Mouse (Mus musculus) kidney, adult 9 months (tissue): ENCODE data around the gene Cenpq.

Experiments
- DNase-seq: peaks from one replicate; pipeline ENCODE4 v3.0.0; 2022

Gene Cenpq

DNA sequence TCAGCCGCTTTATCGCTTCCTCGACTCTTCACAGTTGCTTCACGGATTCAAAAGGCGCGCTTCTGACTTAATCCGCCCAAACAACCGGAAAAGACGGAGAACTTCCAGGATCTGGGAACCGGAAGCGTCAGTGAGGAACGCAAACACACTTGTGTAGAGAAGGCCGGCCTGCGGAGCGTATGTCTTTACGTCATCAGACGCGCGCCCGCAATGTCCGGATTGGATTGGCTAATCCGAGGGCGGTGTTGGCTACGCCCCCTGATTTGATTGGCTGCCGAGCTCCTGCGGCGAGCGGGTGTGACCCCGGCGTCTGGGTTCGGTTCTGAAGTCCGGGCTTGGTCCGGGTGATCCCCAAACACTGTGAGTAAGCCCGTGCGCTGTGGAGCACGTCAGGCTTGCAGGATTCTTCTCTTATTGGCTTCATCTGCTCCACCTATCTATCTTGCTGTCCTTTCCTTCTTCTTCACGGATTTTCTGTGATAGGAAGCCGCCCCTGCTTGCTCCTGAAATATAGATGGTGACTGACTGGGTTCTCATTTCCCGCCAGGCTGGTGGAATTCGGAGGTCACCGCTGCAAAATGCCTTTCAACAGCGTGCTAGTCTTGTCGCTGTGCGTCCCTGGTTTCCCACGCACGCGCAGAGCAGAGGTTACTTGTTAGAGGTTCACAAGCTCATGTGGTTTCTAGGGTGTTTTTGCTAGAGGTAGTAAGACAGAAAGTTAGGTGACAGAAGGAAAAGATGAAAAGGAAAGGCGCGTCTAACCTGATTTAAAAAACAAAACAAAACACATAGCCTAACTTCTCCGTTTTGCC, at the start of gene Cenpq, which contains the start of gene Mut:
Cenpq (minus strand) TSS at position 628 of the 812 bp plus-strand sequence.
Mut (plus strand) TSS at position 266 of the 812 bp plus-strand sequence.
- peak; percentile 100 for DNase-seq

DNA sequence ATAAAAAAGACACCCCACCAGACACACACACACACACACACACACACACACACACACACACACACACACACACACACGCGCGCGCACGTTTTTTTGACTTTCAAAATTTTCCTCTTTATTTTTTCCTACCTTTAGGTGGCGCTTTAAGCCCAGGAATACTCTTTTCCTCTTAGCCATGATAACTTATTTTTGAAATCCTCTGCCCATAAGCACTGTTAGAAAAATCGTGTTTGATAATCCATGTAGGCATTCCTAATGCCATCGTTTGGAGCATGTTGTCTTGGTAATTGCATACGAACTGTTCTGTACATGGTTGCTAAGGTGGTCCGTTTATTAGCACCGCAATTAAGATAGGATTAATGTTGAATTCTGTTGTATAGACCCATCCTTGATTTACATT, 43.1 kb upstream of the Cenpq start:
- DNase-seq, result no peak

DNA sequence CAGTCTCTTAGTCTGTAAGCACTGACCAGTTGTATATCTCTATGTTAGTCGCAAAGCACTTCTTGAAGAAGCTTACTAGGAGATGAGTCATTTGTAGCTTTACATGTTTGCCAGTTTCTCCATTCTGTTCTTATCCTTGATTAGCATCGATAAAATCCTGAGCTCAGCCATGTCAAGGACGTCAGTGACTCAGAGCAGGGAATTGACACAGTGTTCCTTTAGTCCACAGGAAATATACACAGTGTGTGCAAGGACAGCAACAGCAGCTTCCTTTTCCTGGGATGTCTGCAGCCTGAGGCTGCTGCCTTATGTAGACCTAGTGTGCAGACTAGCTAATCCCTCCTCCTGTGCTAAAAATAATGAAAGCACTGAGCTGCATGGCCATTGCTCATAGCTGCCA, 13.7 kb upstream of the Cenpq start:
- no peak for DNase-seq

DNA sequence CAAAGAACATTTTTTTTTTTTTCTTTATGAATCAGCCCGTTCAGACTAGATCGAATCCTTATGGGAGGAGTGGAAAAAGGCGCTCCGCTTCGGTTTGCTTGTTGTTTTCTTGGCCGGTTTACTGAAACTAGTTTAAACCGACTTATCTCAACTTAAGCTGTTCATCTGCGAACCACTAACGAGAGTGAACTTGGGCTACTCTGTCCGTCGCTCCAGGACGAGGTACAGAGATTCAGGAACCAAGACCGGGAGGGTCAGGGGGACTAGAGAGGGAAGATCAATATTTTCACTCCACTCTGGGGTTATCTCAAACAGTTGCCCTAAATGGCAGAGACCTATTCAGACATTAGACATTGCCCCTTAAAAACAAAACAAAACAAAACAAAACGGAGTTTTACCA, 862 bp downstream of the Cenpq start:
- no peak for DNase-seq

DNA sequence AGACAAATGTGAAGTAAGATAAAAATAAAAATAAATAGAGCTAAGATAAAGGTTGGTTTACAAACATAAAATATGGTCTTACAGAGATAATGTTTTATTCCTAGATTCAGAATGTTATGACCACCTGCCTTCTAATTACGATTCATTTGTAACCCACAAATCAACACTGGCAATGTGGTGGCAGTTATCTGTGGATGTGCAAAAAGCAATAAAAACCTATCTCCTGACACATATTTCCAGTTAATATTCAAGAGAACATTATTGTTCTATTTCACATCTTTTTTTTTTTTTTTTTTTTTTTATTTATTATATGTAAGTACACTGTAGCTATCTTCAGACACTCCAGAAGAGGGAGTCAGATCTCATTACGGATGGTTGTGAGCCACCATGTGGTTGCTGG, 19.3 kb downstream of the Cenpq start:
- no peak for DNase-seq

DNA sequence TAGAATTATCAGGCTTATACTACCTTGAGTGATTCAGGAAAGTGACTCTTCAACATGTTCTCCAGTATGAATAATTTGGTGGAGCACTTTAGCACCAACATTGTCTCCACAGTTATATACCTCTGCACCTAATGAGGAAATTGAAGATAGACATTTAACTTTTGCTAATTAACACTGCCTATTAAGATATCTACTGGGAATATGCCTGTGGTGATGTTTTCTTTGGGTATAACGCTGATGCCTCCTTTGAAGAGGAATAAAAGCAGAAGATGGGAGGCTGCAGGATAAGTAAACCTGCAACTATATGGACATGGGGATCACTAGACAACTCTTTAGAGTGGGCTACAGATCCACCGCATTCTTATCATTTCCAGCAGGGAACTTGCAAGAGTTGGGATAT, 20.6 kb downstream of the Cenpq start, which contains the start of gene Glyatl3:
Glyatl3 (minus strand) TSS at position 101 of the 400 bp plus-strand sequence.
- no peak for DNase-seq

DNA sequence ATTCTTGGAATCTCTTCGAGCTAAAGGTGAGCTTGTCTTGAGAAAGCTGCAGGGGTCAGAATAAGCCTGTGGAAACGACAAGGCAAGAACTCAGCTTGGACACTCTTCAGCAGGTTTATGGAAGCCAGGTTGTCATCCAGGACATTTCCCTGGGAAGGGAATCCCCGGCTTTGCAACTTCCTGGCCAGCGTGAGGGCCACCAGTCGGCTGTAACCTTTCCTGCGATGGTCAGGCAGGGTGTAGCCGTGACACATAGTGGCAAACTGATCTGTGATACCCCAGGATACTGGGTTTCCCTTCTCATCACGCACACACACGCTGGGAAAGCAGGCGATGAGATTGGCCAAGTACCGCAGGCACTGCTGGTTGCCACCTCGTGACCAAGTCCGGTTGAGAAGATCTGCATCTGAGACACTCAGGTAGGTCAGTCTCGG, 30.1 kb downstream of the Cenpq start:
- no peak for DNase-seq

DNA sequence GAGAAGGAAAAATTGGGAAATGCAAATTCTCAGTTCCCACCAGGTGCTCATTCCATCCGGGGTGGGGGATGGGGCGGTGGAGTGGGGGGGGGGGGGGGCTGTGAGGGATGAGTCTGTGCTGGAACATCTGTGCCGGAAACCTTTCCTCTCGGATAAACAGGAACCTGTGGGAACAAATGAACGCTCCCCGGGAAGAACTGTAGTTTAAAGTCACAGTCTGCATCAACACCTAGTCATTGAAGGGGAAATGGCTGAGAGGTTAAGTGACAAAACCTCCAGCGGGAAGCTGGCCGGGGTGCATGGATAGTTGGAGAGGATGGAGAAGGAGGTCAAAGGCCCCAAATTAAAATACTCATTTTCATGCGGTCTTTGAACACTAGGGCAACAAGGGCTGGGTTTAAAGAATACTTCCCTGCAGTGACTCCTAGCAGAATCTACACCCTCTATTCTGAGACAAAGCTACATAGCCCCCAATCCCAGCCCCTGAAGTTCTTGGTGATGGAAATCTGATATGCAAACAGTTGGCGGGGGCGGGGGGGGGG, 30.7 kb downstream of the Cenpq start:
- DNase-seq, result no peak

DNA sequence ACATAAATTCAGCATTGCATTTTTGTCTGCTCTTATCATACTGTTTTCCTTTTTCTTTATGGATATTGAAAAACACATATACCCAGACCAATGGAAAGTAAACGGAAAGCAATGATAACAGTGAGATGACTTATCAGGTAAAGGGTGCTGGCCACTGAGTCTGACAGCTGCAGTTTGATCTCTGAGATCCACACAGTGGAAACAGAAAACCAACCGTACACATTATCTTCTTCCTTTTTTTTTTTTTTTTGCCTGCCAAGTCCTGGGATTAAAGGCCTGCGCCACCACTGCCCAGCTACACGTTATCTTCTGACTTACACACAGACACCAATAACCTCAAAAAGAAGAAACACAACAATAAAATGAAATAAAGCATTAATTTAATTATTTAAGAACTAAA, 31.5 kb downstream of the Cenpq start:
- DNase-seq, result no peak

DNA sequence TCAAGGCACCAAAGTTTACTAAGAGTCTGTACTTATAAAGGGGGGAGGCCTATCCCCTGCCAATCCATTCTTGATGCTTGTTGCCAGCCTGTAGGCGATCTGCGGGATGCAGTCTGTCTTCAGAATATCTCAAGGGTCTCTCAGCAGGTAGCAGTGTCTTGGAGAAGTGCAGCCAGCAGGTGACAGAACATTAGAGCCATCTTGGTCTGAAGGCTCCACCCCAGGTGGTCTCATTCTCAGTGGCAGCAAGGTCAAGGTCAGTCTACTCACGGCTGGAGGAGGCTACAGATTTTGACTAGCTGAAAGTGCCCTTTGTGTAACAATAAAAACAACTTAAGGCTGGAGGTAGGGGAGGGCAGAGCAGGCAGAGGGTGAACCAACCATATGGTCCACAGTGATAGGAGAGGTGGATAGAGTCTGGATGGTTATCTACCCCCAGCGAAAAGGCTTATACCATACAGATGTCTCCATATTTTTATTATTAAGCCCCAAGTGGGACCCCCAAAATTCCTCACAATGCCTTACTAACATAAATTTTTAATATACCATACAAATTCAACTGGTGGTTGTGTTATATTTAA, 35.0 kb downstream of the Cenpq start:
- no peak for DNase-seq

DNA sequence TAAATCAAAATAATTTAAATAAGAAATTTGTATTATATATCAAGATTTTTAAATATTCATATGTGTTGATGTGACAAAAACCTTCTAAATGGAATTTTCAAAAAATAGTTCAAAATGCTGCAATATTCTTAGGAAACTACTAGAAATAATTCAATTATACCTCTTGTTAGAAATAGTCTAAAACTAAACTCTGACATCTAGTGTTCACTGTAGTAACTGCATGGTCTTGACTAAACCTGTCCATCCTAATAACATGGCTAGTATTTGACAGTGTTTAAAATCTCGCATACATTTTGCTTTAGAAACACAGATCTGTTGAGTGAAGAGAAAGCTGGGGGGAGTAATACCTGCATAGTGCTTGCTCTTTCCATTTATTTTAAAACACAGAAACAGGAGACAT, 38.0 kb downstream of the Cenpq start:
- DNase-seq, result peak; percentile 36

DNA sequence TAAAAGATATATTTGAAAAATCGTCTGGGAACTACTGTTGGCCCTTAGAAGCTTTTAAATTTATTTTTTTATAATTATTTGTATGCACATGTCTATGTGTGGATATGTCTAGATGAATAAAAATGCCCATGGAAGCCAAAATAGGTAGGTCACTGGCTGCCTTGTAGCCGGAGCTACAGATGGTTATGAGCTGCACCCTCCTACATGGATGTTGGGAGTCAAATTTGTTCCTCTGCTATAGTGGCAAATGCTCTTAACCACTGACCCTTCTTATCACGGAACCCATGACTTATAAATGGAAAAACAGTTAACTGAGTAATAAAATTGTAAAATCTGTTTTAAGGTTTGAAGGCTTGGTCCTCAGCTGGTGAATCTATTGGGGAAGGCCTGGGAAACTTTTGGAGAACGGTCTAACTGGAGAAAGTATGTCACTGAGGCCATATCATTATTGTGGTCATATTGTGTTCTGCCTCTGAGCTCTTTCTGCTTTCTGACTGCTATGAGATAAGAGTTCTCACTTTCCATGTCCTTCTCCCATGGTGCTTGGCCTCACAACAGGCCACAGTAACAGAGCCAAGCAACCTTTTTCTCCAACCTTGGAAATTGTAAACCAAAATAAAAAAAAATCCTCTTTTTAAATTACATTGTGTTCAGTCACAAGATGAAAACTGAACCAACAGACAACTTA, 46.9 kb downstream of the Cenpq start:
- DNase-seq, result no peak

DNA sequence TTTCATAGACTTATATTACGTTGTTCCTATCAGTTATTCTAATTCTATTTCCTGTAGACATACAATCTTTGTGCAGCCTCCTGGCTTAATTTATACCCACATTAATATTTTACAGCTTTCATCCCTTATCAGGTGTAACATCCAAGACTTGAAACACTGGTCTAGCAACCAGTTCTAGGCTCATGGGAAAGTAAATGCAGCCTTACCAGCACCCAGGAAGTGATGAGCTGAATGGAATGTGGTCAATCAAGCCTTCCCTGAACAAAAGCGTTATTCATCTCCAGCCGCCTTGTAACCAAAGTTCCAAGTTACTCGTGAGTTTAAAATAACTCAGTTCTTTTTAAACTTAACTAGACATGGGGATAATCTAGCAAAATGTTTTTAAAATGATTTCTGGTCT, 49.7 kb downstream of the Cenpq start:
- no peak for DNase-seq

DNA sequence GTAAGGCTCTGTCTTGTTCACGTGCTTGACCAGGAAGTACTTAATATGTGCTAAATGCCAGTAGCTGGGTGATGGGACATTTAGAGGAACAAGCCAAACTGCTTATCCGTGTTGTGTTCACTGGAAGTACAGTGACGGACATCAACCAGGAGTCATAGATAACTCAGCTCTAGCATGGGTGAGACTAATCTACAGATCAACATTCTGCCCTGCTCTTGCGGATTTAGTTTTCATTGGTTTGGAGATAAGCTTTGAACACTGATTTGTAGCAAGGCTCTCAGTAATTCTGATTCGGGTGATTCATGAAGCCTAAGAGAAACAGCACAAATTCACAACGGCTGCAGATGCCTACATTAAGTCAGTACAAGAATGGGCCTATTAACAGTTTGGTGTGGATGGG, 52.7 kb downstream of the Cenpq start:
- DNase-seq, result no peak

DNA sequence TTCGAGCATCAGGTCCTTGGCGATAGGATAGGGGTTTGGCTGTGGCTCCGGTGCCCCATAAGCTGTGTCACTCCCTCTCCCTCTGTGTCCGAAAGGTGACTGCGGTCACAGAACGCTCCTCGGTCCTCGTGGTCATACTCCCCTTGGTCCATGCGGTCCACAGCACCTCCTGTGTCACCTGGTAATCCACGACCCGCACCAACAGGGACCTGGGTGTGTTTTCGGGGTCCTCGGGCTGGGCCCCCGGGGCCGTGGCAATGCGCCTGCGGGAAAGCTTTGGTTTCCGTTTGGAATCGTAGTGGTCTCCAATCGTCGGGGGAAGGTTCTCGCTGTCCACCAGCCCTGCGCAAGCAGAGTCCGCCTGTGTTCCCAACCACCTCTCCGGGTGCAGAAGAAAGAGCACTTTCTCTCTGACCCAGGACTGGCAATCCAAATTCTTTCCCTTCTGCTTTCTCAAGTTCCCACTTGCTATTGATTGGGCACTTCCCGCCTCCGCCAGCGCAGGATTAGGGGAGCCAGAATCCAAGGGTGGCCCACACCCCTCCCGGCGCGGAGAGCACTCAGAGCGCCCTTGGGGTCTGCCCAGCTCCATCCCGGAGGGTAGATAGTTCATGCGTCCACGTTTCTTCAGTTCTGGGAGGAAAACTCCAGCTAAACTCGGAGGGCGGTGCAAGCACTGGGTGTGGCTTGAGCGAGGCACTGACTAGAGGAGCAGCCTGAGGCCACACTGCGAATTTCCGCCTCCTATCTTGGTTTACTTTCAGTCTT, 54.7 kb downstream of the Cenpq start, which contains the start of gene 9130008F23Rik:
9130008F23Rik (minus strand) TSS at position 636 of the 768 bp plus-strand sequence.
- DNase-seq, result peak; percentile 44

DNA sequence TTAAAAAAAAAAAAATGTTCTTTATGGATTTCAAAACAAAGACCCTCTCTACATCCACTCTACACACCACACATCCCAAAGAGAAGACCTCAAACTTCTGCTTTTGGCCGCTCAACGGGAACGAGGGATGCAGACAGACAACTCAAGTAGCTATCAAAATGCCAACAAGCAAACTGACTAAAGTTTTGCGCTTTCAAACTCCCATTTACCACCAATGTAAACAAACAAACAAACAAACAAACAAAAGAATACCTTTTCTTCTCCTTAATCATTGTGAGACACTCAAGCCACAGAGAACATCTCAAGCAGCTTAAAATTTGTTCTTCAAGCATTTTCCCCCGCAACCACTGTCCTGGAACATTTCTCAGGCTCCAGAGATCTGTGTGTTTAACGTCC, 55.3 kb downstream of the Cenpq start:
- no peak for DNase-seq

DNA sequence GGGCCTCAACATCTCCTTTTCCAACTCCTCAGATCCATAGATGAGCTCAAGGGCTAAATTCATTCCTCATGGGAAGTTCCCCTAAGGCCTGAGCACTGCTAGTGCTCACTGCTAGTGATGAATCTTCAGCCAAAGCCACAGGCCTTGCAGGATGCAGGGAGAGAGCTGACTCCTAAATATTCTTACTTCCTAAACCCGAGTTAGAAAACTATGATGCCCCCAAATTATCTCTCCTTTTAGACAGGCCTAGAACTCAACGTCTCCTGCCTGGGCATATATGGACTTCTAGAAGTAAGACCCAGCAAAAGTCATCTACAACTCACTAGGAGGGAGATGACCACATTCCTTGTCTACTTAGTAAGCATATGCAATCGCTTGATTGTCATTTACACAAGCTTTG, 57.1 kb downstream of the Cenpq start:
- no peak for DNase-seq

DNA sequence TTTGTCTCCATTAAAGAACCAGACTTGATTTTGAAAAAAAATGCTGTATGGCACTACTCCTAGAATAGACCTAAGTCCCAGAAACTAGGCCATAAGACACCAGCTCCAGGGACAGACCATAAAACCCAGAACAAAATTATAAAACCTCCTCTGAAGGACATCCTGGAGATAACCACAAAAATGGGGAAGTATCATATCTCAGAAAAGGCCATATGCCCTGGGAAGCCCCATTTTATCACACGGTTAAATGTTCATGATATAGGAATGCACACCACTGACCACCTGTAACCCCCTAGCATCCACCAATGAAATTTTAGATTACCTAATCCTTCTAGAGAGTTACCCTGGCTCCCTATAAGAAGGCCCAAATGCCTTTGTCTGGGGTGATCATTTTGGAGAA, 59.3 kb downstream of the Cenpq start:
- DNase-seq, result no peak

DNA sequence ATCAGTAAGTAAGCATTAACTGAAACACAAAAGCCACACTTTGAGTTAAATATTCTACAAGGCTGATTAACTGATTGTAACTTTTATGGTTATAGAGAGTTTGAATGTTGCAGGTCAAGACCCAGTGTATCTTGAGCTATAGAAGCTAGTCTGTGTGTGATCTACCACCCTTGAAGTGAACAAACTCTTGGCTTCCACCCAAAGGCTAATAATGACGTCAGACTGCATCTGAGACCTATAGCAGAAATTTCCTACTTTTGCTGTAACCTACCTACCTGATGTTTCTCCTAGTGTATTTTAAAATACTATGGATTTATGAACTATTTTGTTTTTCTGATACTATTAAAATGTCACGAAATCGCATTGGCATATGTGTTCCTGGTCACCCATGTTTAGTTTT, 60.1 kb downstream of the Cenpq start:
- no peak for DNase-seq

DNA sequence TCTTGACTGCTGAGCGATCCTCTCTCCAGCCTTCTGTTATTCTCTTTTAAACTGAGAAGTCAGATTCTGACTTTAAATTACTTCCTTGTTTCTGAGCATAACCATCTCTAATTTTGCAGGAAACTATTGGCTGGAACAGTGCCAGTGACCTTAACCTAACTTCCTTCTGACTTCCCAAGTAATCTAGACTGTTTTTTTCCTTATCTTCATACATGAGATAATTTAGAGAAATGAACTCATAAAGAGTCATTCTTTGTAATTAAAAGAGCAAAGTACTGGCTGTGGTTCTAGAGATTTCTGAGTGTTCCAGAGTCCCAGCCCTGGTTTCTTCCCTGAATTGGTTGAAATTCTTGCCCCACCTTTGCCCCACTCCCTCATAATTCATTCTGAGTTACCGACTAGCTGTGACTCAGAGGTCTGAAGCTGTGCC, 61.2 kb downstream of the Cenpq start:
- DNase-seq, result peak; percentile 50
